Mouse (Mus musculus) hindbrain, embryonic 10.5 days (tissue): Measurements from ENCODE around the gene Ech1. TPM values are rescaled to one million over a fixed set of nuclear protein-coding genes. Genes with fewer than 3 reads are reported as not detected.

Source experiments
- DNase-seq: peaks from one replicate; pipeline ENCODE4 v3.0.0-alpha.2; 2017; ENCODE audit warnings: low spot score
- H3K27ac ChIP-seq: fragments of 300-500 bp; sonication (generic); 2 replicates; pipeline ENCODE4 v1.5.1; 2016; ENCODE audit warnings: mild to moderate bottlenecking, moderate library complexity
- H3K27me3 ChIP-seq: fragments of 300-500 bp; sonication (generic); 2 replicates; pipeline ENCODE4 v1.6.1; 2016; ENCODE audit warnings: mild to moderate bottlenecking; ENCODE audit not compliant: poor library complexity, insufficient read depth, severe bottlenecking
- H3K36me3 ChIP-seq: fragments of 300-500 bp; sonication (generic); 2 replicates; pipeline ENCODE4 v1.6.1; 2016; ENCODE audit warnings: mild to moderate bottlenecking, moderate library complexity
- H3K4me1 ChIP-seq: fragments of 300-500 bp; sonication (generic); replicated peaks from 2 replicates; pipeline ENCODE4 v1.6.1; 2016; ENCODE audit warnings: mild to moderate bottlenecking
- H3K4me3 ChIP-seq: fragments of 300-500 bp; sonication (generic); 2 replicates; pipeline ENCODE4 v1.5.1; 2016; ENCODE audit warnings: mild to moderate bottlenecking, moderate library complexity
- H3K9me3 ChIP-seq: fragments of 300-500 bp; sonication (generic); 2 replicates; pipeline ENCODE4 v1.6.1; 2016; ENCODE audit warnings: mild to moderate bottlenecking, moderate library complexity
- WGBS: fragments of 180-500 bp; shearing (Covaris S2); methylation state at CpG from one replicate; pipeline ENCODE4 v1.1.7; 2016; 5-methylcytosine and 5-hydroxymethylcytosine counted together
- polyA plus RNA-seq: library from polyadenylated mRNA; unstranded; fragments of >200 nt; fragmentation: Nextera tagmentation; extraction: Ambion mirVana; gene quantifications from 2 replicates; pipeline ENCODE4 v1.2.1, GENCODE M21; 2016

Ech1 gene
- polyA plus RNA-seq, 1 experiment from 2014 or later, result 93.3 TPM

- no peaks in the 10 kb centered on the region for H3K9me3 ChIP-seq
- peak within 1 kb of the TSS; percentile 100 for H3K27ac ChIP-seq
- DNase-seq, result no peak
- WGBS, result 3% methylated on average over 35 of the region's 35 CpGs
- H3K36me3 ChIP-seq, result peaks cover 19% of the 10 kb centered on the region
- no peaks in the 10 kb centered on the region for H3K27me3 ChIP-seq
- peak within 1 kb of the TSS; percentile 87 for H3K4me3 ChIP-seq
- H3K4me1 ChIP-seq, result peaks cover 55% of the 10 kb centered on the region
Measured at GRCm38 (mm10) chr7:28808221-28808941, 16.6 kb upstream of the Ech1 start, which contains the start of gene Hnrnpl. TSS of gene Hnrnpl (plus strand) at chr7:28808541.

DNA sequence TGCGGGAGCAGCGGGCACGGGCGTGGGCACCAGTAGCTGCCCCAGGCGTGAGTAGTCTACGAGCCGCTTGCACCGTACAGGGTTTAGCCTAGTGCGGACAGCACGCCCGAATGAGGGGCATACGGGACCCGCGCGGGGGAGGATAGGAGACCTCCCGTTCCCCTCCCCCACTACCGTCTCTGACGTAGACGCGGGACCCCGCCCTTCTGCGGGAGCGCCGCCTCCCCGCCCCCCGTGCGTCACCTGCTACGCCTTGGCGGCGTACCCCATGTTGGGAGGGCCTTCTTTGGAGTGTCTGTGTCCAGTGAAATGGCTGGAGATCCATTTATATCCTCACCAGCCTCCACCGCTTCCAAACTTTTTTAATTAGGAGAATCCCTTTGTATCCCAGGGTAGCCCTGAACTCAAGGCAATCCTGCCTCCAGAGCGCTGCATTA, 16.0 kb upstream of the Ech1 start:
- Histone ChIP-seq H3K4me1 (peaks cover 55% of the 10 kb centered on the region), H3K9me3 (no peaks in the 10 kb centered on the region), H3K36me3 (peaks cover 25% of the 10 kb centered on the region), H3K4me3 (peak overlapping the region; percentile 87), H3K27me3 (no peaks in the 10 kb centered on the region), H3K27ac (peak overlapping the region; percentile 100)
- WGBS, result under 1% methylated on average over 32 of the region's 32 CpGs
- peak; percentile 94 for DNase-seq

- WGBS, result under 1% methylated on average over 35 of the region's 35 CpGs
- Histone ChIP-seq H3K27ac (peak overlapping the region; percentile 100), H3K27me3 (no peaks in the 10 kb centered on the region), H3K4me1 (peaks cover 58% of the 10 kb centered on the region), H3K36me3 (peaks cover 31% of the 10 kb centered on the region), H3K4me3 (peak overlapping the region; percentile 87), H3K9me3 (no peaks in the 10 kb centered on the region)
- peak; percentile 81 for DNase-seq
Measured at GRCm38 (mm10) chr7:28809401-28810089, 15.5 kb upstream of the Ech1 start.

DNA sequence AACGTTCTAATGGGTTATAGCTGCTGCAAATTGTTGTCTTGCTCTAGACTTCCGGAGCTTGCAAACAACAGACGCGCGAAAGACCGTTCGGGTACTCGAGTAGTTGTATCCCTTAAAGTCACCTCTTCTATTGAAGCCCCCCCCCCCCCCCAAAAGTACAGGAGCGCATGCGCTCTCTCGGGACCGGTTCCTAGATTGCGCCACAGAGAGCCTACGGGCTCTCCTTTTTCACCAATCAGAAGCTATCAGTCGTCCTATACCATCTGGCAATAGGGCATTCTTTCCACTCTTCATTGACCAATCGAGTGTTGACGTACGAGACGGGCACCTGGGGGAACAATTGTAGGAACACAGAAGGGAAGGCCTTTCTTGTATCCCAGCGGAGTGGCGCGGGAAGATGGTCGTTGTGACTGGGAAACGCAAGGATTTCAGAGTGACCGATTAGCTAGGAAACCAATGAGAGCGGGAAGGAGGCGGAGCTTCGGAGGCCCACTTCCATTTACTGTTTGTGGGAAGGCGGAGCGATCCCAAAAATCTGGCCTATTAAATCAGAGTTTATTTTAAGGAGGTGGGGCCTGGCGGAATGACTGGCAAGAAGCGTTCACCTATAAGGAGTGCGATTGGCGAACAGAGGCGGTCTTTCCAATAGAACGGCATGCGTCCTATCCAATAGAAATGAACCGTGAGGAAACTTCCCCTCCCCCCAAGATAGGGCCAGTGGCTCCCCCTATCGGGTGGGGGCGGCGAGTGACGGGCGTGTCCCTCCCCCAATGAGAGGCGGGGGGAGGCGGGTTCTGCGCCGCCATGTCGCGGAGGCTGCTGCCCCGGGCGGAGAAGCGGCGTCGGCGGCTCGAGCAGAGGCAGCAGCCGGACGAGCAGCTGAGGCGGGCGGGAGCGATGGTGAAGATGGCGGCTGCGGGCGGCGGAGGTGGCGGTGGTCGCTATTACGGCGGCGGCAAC, 14.6 kb upstream of the Ech1 start:
- peak; percentile 98 for DNase-seq
- H3K27ac ChIP-seq, result peak overlapping the region; percentile 100
- no peaks in the 10 kb centered on the region for H3K9me3 ChIP-seq
- peak overlapping the region; percentile 87 for H3K4me3 ChIP-seq
- no peaks in the 10 kb centered on the region for H3K27me3 ChIP-seq
- under 1% methylated on average over 70 of the region's 70 CpGs for WGBS
- H3K4me1 ChIP-seq, result peaks cover 63% of the 10 kb centered on the region
- H3K36me3 ChIP-seq, result peaks cover 40% of the 10 kb centered on the region

DNA sequence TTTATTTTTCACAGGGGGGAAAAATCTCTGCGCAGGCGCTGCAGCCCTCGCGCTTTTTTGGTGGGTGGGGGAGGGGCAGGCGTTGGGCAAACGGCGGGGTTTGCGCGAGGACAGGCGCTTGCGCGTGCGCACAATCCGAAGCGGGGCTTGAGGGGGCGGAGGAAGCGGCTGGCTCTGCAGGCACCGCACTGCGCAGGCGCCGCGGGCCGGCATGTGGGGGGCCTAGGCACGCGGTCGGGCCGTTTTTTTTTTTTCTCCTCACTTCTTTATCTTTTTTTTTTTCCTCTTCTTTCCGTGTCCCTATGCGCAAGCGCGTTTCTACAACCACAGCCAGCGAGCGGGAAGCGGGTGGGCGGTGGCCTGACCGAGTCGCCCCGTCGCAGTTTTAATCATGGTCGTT, 13.8 kb upstream of the Ech1 start:
- Histone ChIP-seq H3K36me3 (peaks cover 48% of the 10 kb centered on the region), H3K27ac (peak overlapping the region; percentile 100), H3K27me3 (no peaks in the 10 kb centered on the region), H3K4me1 (peaks cover 63% of the 10 kb centered on the region), H3K4me3 (peak overlapping the region; percentile 87), H3K9me3 (no peaks in the 10 kb centered on the region)
- under 1% methylated on average over 40 of the region's 40 CpGs for WGBS
- DNase-seq, result peak; percentile 93

DNA sequence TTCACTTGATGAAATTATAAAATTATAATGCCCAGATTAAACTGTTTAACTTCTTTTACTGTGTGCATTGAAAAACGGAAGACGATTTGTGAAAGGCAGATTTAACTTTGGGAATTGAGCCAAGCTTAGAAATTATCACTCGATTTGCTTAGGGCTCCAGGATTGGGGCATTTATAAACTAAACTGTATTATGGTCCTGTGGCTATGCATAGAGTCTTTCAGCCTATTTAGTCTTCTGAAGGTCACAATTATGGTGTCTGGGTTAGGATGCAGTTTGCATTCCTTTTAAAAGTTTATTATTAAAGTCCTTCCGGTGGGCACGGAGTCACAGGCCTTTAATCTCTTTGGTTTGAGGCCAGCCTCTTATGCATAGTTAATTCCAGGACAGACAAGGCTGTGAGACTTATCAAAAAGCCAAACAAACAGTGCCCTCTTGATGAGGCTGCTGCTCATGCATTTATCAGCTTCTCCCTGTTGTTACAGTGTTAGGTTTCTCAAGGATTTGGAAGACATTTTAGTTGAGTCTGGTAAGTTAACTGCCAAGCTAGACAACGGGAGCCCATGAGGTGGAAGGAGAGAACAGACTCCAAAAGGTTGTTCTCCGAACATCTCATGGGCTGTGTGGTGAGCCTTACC, 13.3 kb upstream of the Ech1 start:
- Histone ChIP-seq H3K4me1 (peaks cover 66% of the 10 kb centered on the region), H3K27me3 (no peaks in the 10 kb centered on the region), H3K9me3 (no peaks in the 10 kb centered on the region), H3K4me3 (peak overlapping the region; percentile 87), H3K27ac (peak overlapping the region; percentile 100), H3K36me3 (peaks cover 53% of the 10 kb centered on the region)
- 18% methylated on average over 7 of the region's 7 CpGs for WGBS
- DNase-seq, result no peak

DNA sequence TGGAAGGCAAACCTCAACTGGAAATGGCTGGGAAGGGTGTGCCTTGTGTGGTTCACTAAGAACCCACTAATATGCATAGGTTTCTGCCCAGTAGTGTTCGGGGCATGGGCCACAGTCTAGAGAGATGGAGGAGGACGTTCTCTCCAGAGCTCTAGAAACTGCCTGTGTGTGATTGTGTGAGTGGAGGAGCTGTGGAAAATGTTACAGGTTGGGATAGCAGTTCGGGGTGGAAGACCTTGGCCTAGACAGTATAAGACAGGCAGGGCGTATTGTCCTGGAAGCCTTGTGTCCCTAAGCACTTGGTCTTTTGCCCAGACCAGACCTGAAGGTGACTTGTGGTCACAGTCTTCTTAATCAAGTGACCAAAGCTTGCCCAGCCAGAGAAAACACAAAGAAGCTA, 12.6 kb upstream of the Ech1 start:
- no peaks in the 10 kb centered on the region for H3K9me3 ChIP-seq
- H3K27ac ChIP-seq, result peak overlapping the region; percentile 100; the same call in 1 of the 2 replicates
- H3K4me1 ChIP-seq, result peaks cover 72% of the 10 kb centered on the region
- DNase-seq, result no peak
- peak overlapping the region; percentile 87 for H3K4me3 ChIP-seq
- no peaks in the 10 kb centered on the region for H3K27me3 ChIP-seq
- H3K36me3 ChIP-seq, result peaks cover 60% of the 10 kb centered on the region
- WGBS, result 76% methylated on average over 4 of the region's 4 CpGs

DNA sequence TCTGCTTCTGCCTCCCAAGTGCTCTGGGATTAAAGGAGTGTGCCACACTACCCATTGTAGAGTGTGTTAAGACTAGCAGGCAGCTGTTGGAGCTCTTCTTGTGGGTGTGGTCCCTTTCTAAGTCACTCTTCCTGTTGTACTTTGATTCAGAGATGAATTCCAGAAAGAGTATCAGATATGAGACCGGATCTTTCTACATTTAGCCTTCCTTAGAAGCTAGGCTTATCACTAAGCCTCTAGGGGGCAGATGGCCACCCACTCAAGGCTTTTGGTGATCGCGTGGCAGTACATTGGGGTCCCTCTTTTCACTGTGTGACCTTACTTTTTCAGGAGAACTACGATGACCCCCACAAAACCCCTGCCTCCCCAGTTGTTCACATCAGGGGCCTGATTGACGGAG, 12.1 kb upstream of the Ech1 start:
- Histone ChIP-seq H3K4me3 (peak overlapping the region; percentile 87), H3K9me3 (no peaks in the 10 kb centered on the region), H3K4me1 (peaks cover 72% of the 10 kb centered on the region), H3K27ac (no peak overlapping the region), H3K27me3 (no peaks in the 10 kb centered on the region), H3K36me3 (peaks cover 65% of the 10 kb centered on the region)
- 91% methylated on average over 5 of the region's 5 CpGs for WGBS
- DNase-seq, result no peak

- DNase-seq, result no peak
- Histone ChIP-seq H3K27me3 (no peaks in the 10 kb centered on the region), H3K27ac (no peak overlapping the region), H3K36me3 (peaks cover 79% of the 10 kb centered on the region), H3K4me1 (peaks cover 79% of the 10 kb centered on the region), H3K4me3 (peak overlapping the region; percentile 87; the same call in 1 of the 2 replicates), H3K9me3 (no peaks in the 10 kb centered on the region)
- WGBS, result 91% methylated on average over 5 of the region's 5 CpGs
Measured at GRCm38 (mm10) chr7:28814306-28815034, 10.5 kb upstream of the Ech1 start.

- no peaks in the 10 kb centered on the region for H3K27me3 ChIP-seq
- peaks cover 87% of the 10 kb centered on the region for H3K36me3 ChIP-seq
- no peak overlapping the region for H3K27ac ChIP-seq
- 92% methylated on average over 9 of the region's 9 CpGs for WGBS
- no peaks in the 10 kb centered on the region for H3K9me3 ChIP-seq
- peaks cover 84% of the 10 kb centered on the region for H3K4me1 ChIP-seq
- 0 out of 2 replicates have a peak overlapping the region, but pooled peaks have one; percentile 12 for H3K4me3 ChIP-seq
- no peak for DNase-seq
Measured at GRCm38 (mm10) chr7:28815230-28815629, 9.8 kb upstream of the Ech1 start.

GRCm38 (mm10) chr7:28816201-28816600, 8.8 kb upstream of the Ech1 start:
- DNase-seq, result no peak
- H3K27me3 ChIP-seq, result no peaks in the 10 kb centered on the region
- H3K4me1 ChIP-seq, result peaks cover 94% of the 10 kb centered on the region
- H3K9me3 ChIP-seq, result no peaks in the 10 kb centered on the region
- no peak overlapping the region for H3K4me3 ChIP-seq
- no peak overlapping the region for H3K27ac ChIP-seq
- WGBS, result 86% methylated on average over 9 of the region's 9 CpGs
- peaks cover 97% of the 10 kb centered on the region for H3K36me3 ChIP-seq
